Mouse (Mus musculus) liver (tissue): ENCODE data around the gene Col8a2.
A peak's percentile ranks its signal among the peaks of the same experiment; 100 is the strongest.

ENCODE experiments used
- DNase-seq: peaks from one replicate; pipeline ENCODE4 v3.0.0-alpha.2; 2020; ENCODE audit warnings: mixed read lengths

Gene Col8a2

GRCm38 (mm10) chr4:126260520-126261201, 25.9 kb upstream of the Col8a2 start:
- DNase-seq, result peak; percentile 93

- DNase-seq, result peak; percentile 27
Measured at GRCm38 (mm10) chr4:126261266-126261665, 25.3 kb upstream of the Col8a2 start.

- no peak for DNase-seq
Measured at GRCm38 (mm10) chr4:126261675-126262074, 24.9 kb upstream of the Col8a2 start.

GRCm38 (mm10) chr4:126262119-126262807, 24.3 kb upstream of the Col8a2 start, which contains the start of gene Trappc3:
Trappc3 (plus strand) TSS chr4:126262325.
- peak; percentile 99 for DNase-seq

GRCm38 (mm10) chr4:126269292-126269691, 17.3 kb upstream of the Col8a2 start:
- no peak for DNase-seq

- DNase-seq, result no peak
Measured at GRCm38 (mm10) chr4:126273753-126274152, 12.8 kb upstream of the Col8a2 start.

- DNase-seq, result no peak
Measured at GRCm38 (mm10) chr4:126275081-126275480, 11.5 kb upstream of the Col8a2 start.

- DNase-seq, result no peak
Measured at GRCm38 (mm10) chr4:126275681-126276131, 10.9 kb upstream of the Col8a2 start.

- DNase-seq, result peak; percentile 54
Measured at GRCm38 (mm10) chr4:126277906-126278564, 8.6 kb upstream of the Col8a2 start.

- no peak for DNase-seq
Measured at GRCm38 (mm10) chr4:126278565-126278915, 8.1 kb upstream of the Col8a2 start.

GRCm38 (mm10) chr4:126278961-126279360, 7.6 kb upstream of the Col8a2 start:
- no peak for DNase-seq

- no peak for DNase-seq
Measured at GRCm38 (mm10) chr4:126281706-126282105, 4.9 kb upstream of the Col8a2 start.

GRCm38 (mm10) chr4:126283582-126283981, 3.0 kb upstream of the Col8a2 start:
- no peak for DNase-seq

GRCm38 (mm10) chr4:126287302-126287995, 856 bp downstream of the Col8a2 start:
- no peak for DNase-seq

GRCm38 (mm10) chr4:126288085-126288666, 1.6 kb downstream of the Col8a2 start:
- DNase-seq, result no peak

- DNase-seq, result no peak
Measured at GRCm38 (mm10) chr4:126290314-126290713, 3.7 kb downstream of the Col8a2 start.

- no peak for DNase-seq
Measured at GRCm38 (mm10) chr4:126291196-126291595, 4.6 kb downstream of the Col8a2 start.

- DNase-seq, result no peak
Measured at GRCm38 (mm10) chr4:126295152-126295551, 8.6 kb downstream of the Col8a2 start.

GRCm38 (mm10) chr4:126295937-126296336, 9.3 kb downstream of the Col8a2 start:
- no peak for DNase-seq

- peak; percentile 23 for DNase-seq
Measured at GRCm38 (mm10) chr4:126296617-126297101, 10.1 kb downstream of the Col8a2 start.

GRCm38 (mm10) chr4:126300916-126301583, 14.5 kb downstream of the Col8a2 start:
- no peak for DNase-seq
